Mouse (Mus musculus): ENCODE measurements around the gene Olig2. TPM values are rescaled to one million over a fixed set of nuclear protein-coding genes. Genes with fewer than 3 reads are reported as not detected.

The Olig2 gene
- polyA plus RNA-seq (2012; rRNA removed; ENCODE audit: low replicate concordance) = not detected in 2 replicates

DNA sequence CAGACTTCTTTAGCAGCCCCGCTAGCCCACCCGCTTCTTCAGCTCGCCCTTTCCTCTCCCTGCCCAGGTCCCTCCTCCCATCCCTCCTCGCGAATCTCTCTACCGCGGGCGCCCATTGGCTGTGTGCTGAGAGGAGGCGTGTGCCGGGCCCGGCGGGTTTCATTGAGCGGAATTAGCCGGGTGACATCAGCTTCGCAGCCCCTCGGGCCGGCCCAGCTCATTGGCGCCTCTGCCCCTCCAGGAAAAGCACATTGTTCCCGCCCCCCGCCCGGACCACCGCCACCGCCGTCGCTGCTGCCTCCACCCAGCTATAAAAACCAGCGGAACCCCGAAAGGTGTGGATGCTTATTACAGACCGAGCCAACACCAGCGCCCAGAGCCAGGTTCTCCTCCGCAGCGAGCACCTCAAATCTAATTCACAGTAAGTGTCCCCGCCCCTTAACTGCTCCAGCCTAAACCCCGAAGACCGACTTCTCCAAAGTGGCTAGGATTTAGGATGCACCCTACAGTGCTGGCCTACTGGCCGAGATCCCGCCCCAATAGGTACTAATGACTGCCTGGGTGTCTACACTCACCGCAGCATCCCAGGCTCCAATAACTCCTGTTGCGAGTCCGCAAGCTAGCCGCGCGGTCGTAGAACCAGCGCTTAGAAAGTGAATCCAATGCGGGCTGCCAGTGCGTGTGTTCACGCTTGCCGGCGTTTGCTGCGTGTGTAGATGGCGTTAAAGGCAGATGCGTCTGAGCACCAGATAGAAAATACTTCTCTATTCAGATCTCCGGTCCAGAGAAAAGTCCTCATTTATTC lies at the start of gene Olig2:
Gene Olig2, plus strand, starts transcription at position 225 of the 805 bp plus-strand sequence.

DNA sequence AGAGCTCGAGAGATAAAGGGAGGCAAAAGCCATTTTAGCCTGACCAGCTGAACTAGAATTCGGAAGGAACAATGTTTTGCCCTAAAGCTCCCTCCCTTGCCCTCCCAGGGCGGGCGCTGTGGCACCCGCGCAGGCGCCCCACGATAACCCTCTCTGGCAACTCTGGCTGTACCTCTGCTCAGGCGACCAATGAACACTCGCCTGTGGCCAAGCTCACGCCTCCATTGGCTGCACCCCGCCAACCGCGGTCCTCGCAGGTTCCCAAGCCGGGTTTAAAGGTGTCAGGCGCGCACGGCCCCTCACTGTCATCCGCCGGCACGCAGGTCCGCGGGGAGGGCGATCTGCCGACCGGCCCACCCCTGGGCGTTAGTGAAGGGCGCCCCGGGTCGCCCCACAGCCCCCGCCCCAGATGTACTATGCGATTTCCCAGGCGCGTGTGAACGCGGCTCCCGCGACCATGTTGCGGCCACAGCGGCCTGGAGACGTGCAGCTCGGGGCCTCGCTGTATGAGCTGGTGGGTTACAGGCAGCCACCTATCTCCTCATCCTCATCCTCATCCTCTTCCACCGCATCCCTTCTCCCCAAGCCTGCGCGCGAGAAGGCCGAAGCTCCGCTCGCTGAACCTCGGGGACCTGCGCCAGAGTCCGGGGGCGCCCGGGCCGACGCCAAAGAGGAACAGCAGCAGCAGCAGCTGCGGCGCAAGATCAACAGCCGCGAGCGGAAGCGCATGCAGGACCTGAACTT lies 44.4 kb downstream of the Olig2 start, which contains the start of gene Olig1:
Gene Olig1, plus strand, starts transcription at position 305 of the 744 bp plus-strand sequence.

Other genes with a start within 250 kb of the Olig2 start
- gene Synj1, start 214.1 kb upstream of the Olig2 start, polyA plus RNA-seq (2012; rRNA removed; ENCODE audit: low replicate concordance) = 14.4 and 20.1 TPM in 2 replicates
- gene Paxbp1, start 180.9 kb upstream of the Olig2 start, polyA plus RNA-seq (2012; rRNA removed; ENCODE audit: low replicate concordance) = 3.7 and 4.9 TPM in 2 replicates
- 0.37 and 1.4 TPM in 2 replicates for gene 4932438H23Rik, start 130.3 kb upstream of the Olig2 start, polyA plus RNA-seq (2012; rRNA removed; ENCODE audit: low replicate concordance)
- gene Olig1, start 44.3 kb downstream of the Olig2 start, polyA plus RNA-seq (2012; rRNA removed; ENCODE audit: low replicate concordance) = 0.05 and 0.40 TPM in 2 replicates
- 36.6 and 65.0 TPM in 2 replicates for gene Ifnar2, start 147.3 kb downstream of the Olig2 start, polyA plus RNA-seq (2012; rRNA removed; ENCODE audit: low replicate concordance)
- gene Gm21970, start 166.3 kb downstream of the Olig2 start, polyA plus RNA-seq (2012; rRNA removed; ENCODE audit: low replicate concordance) = not detected in 2 replicates
- gene Il10rb, start 180.7 kb downstream of the Olig2 start, polyA plus RNA-seq (2012; rRNA removed; ENCODE audit: low replicate concordance) = 26.6 and 65.6 TPM in 2 replicates